Mouse (Mus musculus) ovary, adult 18-20 months (tissue): ENCODE measurements around the gene Adk.

Experiments
- DNase-seq: peaks from one replicate; pipeline ENCODE4 v3.0.0; 2022; ENCODE audit warnings: low spot score, mixed read lengths

The Adk gene

DNA sequence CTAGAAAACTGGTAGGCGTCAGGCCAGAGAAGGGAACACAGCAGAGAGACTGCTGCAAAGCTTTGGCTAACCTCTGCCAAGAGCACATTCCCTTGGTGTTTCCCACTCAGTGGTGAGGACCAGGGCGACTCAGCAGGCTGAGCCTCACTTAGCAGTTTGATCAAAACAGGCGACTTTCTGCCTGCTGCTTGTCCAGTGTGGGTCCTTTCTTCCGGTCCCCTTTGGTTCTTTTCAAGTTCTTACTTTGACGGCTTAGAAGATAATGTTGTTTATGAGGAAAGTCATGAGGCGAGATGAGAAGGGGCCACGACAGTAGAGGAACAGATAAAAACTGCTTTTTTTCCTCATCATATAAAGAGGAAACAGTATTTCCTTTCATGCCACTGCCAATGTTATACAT, 49.2 kb downstream of the Adk start:
- no peak for DNase-seq

DNA sequence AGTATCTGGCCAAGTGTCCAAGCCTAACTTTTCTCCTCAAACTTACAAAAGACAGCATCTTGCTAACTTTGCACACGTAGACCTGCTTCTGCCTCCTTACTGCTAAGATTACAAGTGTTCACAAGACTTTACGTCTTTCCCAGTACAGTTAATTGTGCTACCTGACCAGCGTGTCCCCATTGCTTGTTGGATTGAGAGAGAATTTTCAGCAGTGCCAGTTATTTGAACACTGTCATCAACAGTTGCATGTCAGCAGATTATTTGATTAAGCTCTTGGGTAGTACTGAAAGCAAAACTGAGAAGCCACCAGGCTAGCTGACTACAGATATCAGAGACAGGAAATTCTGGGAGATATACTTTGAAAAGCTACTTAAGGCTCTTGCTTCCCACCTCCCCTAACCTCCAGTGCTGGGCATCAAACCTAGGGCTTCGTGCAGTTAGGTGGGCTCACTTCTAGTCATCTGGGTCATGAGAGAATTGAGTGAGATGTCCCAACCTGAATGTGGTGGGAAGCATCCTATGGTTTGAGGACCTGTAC, 50.4 kb downstream of the Adk start:
- no peak for DNase-seq

DNA sequence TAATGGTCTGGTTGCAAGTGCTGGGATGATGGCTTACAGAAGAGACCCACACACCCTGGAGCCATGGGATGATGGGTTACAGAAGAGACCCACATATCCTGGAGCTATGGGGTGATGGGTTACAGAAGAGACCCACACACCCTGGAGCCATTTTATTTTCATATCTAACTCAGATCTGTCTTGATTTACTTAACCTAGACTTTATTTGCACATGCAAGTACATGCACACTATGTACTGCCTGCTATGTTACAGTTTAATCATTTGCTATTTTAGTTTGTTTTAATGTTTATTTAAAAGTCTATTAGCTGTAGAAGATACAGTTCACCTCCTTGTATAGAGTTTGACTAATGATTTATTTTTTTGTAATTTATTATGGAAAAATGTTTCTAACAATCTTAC, 52.7 kb downstream of the Adk start:
- DNase-seq = no peak

DNA sequence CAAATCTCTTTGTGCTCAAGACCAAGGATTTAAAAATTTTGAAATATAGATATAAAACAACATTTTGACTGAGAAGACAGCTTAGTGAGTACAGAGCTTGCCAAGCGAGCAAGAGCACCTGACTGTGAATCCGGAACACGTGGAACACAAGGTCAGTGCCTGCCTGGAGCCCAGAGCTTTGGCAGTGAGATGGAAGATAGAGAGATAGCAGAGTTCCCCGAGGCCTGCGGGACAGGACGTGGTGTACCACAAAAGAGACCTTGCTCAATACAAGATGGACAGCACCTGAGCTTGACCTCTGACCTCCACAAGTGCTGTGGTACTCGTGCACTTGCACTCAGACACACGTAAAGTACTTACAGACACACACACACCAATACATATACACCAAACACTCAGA, 54.2 kb downstream of the Adk start:
- DNase-seq = peak; percentile 17

DNA sequence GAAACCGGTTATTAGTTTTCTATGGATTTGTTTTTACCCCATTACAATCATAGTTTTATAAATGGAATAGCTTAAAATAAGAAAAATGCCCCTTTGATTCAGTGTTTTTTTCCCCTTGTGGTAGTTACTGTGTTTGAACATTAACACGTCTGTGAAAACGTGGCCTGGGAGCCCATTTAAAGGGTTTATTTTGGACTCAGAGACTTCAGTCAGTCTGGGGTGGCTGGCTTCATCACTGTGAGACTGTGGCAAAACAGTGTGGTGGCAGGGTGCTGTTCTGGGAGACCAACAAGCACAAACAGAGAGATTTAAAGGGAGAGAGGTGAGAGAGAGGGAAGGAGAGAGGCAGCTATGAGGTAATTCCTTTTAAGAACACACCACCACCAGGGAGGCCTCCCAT, 55.2 kb downstream of the Adk start:
- no peak for DNase-seq

DNA sequence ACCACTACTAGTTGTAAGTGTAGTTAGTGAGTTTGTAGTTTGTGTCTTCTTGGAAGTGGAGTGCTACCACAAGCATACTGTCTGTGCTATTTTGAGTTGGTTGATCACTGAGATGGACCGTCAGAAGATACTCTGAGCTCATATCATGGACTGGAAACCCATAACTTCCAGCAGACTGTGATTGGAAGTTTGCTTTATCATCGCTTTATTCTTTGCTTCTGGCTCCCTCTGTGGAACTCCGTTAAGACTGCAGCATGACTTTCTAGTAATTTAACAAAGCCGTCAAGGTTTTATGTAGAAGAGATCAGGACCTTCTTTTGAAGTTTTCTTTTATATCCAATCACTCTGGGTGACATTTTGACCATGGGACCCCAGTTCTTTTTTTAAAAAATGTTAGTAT, 58.1 kb downstream of the Adk start:
- DNase-seq = no peak

DNA sequence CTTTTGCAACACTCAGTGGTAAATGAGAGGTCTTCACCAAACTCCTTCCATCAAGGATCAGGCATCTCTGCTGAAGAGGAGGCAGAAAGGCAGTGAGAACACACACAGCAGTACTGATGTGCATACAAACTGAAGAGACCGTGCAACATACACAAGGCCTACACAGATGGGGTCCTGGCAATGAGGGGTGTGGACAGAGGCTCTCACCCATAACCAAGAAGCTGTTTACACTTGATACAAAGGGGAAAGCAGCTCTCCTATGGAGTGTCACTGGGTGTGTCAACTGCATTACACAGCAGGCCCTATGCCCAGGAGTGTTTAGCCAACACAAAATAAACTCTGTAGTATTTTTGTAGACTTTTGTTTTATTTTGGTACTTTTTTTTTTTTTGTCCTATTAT, 59.1 kb downstream of the Adk start:
- DNase-seq = no peak

DNA sequence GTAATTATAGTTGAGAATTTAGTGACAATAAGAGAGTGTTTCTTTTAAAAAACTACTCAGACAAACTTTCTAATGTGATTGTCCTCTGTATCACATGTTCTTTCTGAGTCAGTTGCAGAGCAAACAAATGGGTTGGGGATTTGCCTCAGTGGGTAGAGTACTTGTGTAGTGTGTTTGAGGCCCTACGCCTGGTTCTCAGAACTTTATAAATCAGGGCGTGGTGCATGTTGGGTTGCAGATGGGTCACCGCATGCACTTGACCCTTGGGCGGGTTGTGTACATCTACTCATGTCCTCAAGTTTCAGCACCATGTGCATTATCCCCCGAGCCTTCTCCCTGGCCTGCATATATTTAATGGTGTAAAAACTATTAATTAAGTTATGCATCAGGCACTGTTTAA, 59.8 kb downstream of the Adk start:
- no peak for DNase-seq

DNA sequence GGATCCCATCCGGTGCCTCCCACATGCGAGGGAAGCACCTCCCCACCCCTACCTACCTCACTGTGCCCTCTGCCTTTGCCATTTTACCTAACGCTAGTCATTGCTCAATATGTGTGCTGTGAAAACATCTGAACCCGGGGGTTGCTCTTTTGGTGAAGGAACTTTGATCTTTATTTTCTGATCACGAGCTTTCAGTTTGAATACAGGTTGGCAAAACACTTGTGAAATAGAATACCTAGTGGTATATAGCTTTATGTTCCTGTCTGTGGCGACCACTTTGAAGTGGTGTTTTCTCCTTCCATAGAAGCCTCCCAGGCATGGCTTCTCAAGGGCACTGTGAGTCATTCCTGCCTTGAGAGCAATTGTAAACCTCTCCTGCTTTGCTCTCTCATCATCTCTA, 60.4 kb downstream of the Adk start:
- DNase-seq = no peak

DNA sequence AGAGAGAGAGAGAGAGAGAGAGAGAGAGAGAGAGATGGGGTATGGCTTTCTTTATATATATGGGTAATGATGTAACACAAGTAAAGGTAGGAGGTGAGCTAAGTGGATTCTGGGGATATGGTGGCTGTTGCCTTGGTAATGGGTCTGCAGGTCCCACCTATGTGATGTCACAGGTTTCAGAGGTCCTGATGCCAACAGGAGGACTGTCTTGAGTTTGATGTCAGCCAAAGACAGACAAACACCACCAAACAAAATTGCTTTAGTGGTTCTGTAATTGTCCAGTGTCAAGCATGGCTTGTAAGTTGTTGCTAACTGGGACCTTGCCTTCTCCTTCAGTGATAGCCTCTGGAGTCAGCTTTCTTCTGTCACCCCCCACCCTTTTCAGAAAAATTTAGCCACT, 62.0 kb downstream of the Adk start:
- no peak for DNase-seq

DNA sequence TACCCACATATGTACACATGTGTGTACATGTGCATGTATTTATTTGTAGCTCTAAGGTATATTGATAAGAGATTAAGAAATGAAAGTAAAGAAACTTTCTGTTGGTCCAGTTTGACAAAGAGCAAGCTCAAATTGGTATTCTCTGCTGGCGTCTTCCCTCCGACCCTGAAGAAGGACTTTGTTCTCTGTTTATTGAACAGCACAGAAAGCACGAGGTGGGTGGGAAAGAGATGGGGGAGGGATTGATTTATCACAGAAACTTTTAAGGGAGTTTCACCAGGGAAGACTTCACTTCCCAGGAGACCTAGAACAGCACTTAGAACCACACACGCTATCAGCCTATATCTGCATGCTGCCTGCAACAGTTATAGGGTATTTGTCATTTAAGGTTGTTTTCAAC, 62.9 kb downstream of the Adk start:
- no peak for DNase-seq

DNA sequence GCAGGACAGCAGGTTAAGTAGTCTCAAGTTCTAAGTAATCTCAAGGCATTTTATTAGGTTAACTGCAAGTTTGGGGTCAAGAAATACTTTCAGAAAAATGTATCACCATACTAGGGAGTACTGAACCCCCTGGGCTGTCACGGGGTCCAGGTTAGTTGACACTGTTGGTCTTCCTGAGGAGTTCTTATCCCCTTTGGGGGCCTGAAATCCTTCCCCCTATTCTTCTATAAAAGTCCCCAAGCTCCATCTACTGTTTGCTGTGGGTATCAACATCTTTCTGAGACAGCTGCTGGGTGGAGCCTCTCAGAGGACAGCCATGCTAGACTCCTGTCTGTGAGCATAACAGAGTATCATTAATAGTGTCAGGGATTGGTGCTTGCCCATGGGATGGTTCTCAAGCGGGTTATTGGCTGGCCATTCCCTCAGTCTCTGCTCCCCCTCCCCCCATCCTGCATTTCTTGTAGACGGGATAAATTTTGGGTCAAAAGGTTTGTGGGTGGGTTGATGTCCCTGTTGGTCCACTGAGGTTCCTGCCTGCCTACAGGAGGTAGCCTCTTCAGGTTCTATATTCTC, 63.6 kb downstream of the Adk start:
- no peak for DNase-seq

DNA sequence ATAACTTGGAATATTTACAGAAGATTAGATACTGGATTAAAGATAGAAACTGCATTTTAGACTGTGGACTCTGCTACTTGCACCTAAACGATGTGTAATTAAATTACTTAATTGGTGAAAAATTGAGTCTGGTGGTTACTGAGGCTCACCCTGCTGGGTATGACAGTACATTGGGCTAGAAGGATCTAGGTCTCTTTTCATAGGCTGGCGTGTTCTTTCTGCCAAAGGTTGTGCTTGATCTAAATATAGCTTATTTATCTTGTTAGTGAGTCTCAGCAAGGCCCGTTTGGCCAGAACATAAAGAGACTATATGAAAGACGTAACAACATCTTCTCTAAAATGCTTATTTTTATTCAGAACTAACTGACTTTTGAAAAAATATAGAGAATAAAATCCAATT, 65.7 kb downstream of the Adk start:
- no peak for DNase-seq

DNA sequence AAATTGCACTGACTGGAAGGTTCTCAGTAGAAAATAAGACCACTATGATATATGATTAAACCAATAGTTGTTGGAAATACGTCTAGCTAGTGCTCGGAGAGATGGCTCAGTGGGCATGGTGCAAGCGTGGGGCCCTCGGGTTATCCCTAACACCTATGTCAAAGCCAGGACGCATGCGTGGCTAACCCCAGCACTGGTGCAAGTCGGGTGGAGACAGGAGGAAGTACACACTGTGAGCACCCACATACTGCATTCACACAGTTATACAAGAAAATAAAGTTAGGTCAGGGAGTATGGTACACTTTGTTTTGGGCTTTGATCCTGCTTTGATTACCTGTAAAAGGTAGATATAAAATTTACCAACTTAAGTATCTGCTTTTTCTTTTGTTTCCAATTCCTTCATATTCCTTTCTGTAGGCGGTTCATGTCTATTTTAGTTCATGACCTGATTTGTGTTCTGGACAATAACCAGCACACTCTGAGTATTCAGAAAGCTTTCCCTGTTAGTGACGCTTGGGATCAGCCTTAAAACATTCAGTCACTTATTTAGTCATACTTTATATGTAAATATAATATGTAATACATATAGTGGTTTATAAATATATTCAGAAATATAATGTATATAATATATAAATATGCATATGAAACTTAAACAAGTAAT, 67.4 kb downstream of the Adk start:
- DNase-seq = no peak

DNA sequence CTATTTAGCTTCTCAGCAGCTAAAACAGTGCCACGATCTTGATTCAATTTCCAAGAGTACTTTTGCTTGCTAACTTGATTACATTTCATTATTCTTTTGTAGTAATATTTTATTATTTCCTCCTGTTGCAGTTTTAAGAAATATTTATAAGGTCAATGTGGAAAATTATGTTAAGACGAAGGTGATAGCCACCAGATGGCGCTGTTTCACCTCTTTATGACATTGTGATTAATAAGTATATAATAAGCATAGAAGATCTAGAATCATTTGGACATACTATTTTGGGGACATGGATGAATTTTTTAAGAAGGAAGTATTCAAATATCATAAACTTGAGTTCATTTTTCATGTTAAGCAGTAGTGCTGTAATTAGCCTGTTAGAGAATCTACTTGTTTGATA, 68.1 kb downstream of the Adk start:
- no peak for DNase-seq

DNA sequence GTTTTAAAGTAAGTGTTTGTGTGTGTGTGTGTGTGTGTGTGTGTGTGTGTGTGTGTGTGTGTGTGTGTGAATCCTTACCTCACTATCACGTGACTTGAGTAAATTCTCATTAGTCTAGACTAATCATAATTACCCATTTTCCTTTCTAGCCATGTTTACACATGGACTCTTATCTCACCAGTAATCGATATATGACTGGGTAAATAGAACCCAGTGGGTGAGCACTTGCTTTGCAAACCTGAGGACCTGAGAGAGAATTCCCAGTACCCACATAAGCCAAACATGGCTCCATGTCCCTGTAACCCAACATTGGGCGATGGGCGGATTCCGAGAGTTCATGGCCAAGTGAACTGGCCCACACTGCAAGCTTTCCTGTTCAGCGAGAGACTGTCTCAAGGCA, 74.8 kb downstream of the Adk start:
- DNase-seq = no peak

DNA sequence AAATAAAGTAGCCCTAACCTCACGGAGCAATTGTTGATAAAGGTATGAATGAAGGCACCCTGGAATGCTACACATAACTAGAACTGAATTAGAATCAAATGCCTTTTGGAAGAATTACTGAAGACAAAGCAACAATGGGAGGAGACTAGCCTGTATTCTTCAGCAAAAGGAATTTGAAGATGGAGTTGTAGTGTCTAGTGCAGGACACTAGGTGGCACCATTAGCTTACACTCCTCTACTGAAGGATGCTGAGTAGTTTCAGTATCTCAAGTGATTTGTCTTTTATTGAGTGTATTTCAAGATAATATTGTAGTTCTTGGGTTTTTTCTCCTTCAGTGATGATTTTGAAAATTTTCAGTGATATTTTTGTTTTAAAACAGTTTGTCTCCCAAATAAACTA, 84.5 kb downstream of the Adk start:
- DNase-seq = peak; percentile 15

DNA sequence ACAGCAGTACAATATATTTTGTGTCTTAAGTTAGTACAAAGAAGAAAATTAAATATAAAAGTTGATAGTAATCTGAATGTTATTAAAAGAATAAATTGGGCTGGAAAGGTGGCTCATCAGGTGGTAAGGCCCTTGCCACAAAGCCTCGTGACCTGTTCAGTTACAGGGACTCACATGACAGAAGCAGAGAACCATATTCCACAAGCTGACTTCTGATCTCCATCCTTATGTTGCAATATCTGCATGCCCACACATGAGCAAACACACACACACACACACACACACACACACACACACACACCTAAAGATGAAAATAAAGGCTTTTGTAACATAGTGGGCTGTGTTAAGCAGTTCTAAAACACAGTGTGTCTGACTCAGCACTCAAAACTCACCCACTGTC, 90.2 kb downstream of the Adk start:
- no peak for DNase-seq

DNA sequence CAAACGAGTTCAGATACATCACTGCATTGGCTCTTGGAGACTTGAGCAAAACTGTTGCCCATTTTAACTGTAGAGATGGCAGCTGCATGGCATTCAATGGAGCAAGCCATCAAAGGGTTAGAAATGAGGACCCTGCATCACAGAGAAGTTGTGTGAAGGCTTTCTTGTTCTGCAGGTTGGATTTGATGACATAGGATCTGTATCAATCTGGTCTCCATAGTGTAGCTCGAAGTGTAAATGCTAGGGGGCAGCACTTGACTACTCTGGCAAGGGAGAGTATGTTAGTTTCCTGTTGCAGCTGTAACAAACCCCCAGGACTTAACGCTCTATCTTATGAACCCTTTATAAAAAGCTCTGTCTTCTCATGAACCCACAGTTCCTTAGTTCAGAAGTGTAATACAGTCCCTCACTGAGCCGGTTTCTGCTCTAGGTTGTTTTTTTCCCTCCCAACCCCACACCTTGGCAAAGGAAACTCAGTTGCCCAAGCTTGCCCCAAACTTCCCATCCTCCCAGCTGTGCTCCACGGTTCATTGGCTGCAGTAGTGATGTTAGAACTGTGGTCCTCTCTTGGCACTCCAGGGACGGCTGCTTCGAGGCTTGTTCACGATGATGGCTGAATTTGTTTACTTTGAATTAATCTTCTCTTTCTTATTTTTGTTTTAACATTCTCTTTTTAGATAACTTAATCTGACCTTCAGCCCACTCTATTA, 91.2 kb downstream of the Adk start:
- DNase-seq = peak; percentile 3

DNA sequence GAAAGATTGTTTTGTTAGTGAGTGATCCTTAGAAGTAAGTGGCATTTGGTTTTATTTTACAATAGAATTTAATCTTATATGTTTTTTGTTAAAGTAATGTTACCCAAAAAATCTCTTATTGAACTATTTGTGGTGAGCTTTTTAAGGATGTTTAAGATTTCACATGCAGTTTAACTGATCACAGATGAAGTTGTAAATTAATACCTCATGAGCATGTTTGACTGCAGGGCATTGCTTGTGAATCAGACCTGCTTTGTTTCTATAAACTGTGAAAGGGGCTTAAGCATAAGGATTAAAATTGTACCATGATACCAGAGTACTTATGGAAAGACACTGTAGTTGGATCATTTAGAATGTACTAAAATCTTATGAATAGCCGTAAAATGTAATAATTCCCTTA, 94.8 kb downstream of the Adk start:
- DNase-seq = no peak

DNA sequence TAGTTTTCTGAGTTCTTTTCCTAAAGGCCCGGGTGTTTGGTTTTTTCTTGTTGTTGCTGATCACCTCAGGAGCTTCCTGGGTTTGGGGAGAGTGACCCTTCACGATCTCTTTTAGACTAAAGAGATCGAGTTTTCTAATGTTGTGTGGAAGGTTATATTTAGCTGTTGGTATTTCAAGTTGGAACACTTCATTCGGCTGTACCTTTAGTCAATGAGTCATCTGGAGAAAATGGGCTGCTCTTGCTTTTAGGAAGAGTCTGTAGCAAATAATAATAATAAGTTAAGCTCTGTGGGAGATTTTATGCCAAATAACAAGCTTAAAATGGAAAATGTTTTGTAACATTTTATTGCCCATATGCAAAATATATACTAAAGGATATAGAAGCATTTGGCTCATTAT, 97.9 kb downstream of the Adk start:
- no peak for DNase-seq

DNA sequence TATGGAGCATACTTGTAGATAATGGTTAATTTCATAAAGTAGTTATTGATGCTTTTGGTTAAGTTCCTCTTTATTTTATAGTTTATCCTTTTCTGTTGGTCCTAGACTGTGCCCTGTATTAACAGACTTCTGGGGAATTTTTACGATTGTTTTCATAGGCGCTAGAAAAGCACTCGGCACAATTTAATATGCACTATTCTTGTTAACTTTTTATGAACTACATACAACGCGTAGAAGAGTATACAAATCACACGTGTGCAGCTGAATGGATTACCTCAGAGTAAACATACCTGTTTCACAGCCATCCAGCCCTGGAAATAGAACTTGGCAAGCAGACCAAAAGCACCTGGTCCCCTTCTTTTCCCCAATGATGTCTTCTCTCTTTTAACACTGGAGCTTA, 99.7 kb downstream of the Adk start:
- no peak for DNase-seq

DNA sequence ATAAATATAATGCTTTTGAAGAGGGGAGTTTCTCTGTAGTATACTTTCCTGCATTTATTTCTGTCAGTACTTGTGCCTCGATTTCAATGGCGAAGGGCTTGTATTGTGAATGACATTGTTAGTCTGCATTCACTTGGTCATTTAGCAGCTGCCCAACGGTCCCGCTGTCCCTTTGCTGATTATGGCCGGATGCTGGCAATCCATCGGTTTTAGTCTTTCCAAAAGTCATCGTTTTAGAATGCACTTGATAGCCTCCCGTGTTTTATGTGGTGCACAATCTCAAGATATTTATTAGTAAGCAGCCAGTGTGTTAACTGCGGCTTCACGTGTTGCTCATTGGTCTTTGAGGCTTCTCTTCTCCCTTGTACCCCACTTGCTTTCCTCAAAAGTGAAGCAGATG, 113.3 kb downstream of the Adk start:
- DNase-seq = no peak

DNA sequence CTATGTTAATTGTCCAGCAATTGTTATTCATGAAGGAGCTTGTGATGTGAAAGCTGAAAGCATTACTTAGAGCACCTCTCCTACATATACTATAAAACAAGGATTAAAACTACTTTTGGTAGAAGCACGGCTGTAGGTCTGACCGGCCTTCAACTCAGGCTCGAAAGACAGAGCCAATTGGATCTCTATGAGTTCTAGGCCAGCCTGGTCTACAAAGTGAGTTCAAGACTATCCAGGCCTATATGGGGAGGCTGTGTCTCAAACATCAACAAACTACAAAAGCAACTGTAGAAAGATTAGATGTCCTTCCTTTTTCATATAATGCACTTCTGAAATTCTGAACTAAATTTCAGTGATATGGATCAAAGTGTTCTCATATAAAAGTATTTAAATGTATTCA, 113.7 kb downstream of the Adk start:
- no peak for DNase-seq
